Mouse (Mus musculus) liver, embryonic 13.5 days (tissue): ENCODE measurements around the gene Olfr104-ps. TPM values are rescaled to one million over a fixed set of nuclear protein-coding genes. Genes with fewer than 3 reads are reported as not detected.

ENCODE experiments used
- ATAC-seq: fragments of 200-750 bp; cut with Nextera tagmentation; 2 replicates; pipeline ENCODE4 v1.8.0; 2017; ENCODE audit warnings: low read depth, mild to moderate bottlenecking, moderate number of reproducible peaks, moderate library complexity
- DNase-seq: peaks from one replicate; pipeline ENCODE4 v3.0.0; 2022
- H3K27ac ChIP-seq: fragments of 300-500 bp; sonication (generic); 2 replicates; pipeline ENCODE4 v1.5.1; 2015; ENCODE audit warnings: moderate library complexity, mild to moderate bottlenecking, inconsistent platforms
- H3K27me3 ChIP-seq: fragments of 300-500 bp; sonication (generic); 2 replicates; pipeline ENCODE4 v1.6.1; 2015; ENCODE audit warnings: mild to moderate bottlenecking, inconsistent platforms
- H3K36me3 ChIP-seq: fragments of 300-500 bp; sonication (generic); 2 replicates; pipeline ENCODE4 v1.6.1; 2015; ENCODE audit warnings: mild to moderate bottlenecking, inconsistent platforms
- H3K4me1 ChIP-seq: fragments of 300-500 bp; sonication (generic); replicated peaks from 2 replicates; pipeline ENCODE4 v1.6.1; 2015; ENCODE audit warnings: inconsistent platforms
- H3K4me2 ChIP-seq: fragments of 300-500 bp; sonication (generic); 2 replicates; pipeline ENCODE4 v1.6.1; 2015; ENCODE audit warnings: inconsistent platforms, mild to moderate bottlenecking, moderate library complexity
- H3K4me3 ChIP-seq: fragments of 300-500 bp; sonication (generic); replicated peaks from 2 replicates; pipeline ENCODE4 v1.5.1; 2015; ENCODE audit warnings: mild to moderate bottlenecking, inconsistent platforms
- H3K9ac ChIP-seq: fragments of 300-500 bp; sonication (generic); 2 replicates; pipeline ENCODE4 v1.6.1; 2015; ENCODE audit warnings: mild to moderate bottlenecking, inconsistent platforms
- H3K9me3 ChIP-seq: fragments of 300-500 bp; sonication (generic); replicated peaks from 2 replicates; pipeline ENCODE4 v1.6.1; 2016; ENCODE audit warnings: inconsistent platforms
- WGBS: fragments of 180-500 bp; shearing (Covaris S2); methylation state at CpG from one replicate; pipeline ENCODE4 v1.1.7; 2015; ENCODE audit not compliant: insufficient replicate concordance; 5-methylcytosine and 5-hydroxymethylcytosine counted together
- polyA plus RNA-seq: library from polyadenylated mRNA; unstranded; fragments of >200 nt; fragmentation: Nextera tagmentation; extraction: Ambion mirVana; gene quantifications from 2 replicates; pipeline ENCODE4 v1.2.1, GENCODE M21; 2015

Olfr104-ps gene
- not detected in 2 replicates for polyA plus RNA-seq

DNA sequence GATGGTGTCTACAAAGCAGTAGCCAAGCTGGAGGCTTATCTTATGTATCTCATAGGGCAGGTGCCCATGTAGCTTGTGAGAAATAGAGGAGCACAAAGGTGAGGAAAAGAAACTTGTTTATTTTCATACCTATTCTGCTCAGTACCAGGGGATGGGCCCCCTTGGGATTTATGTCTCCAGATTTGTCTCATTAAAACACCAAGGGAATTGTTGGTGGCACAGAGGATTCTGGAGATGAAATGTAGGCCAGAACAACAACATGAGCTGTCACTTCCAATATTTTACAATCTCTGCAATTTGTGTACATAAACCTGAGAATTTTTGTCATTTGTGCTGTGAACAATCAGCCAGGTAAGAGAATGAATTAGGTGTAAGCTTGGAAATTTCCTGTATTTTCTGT lies at the start of gene Olfr104-ps:
Gene Olfr104-ps (plus strand): TSS at position 301 of the 400 bp plus-strand sequence.
- H3K27me3 ChIP-seq, result no peaks in the 10 kb centered on the region
- H3K36me3 ChIP-seq, result no peaks in the 10 kb centered on the region
- H3K4me1 ChIP-seq, result no peaks in the 10 kb centered on the region
- H3K9me3 ChIP-seq, result no peaks in the 10 kb centered on the region
- no peak for ATAC-seq
- H3K27ac ChIP-seq, result no peak within 1 kb of the TSS
- H3K4me3 ChIP-seq, result no peak within 1 kb of the TSS
- no peak within 1 kb of the TSS for H3K4me2 ChIP-seq
- DNase-seq, result no peak
- H3K9ac ChIP-seq, result no peak within 1 kb of the TSS

GRCm38 (mm10) chr17:37310146-37310699 lies 49.2 kb upstream of the Olfr104-ps start:
- H3K9me3 ChIP-seq, result no peaks in the 10 kb centered on the region
- no peak overlapping the region for H3K4me3 ChIP-seq
- no peaks in the 10 kb centered on the region for H3K27me3 ChIP-seq
- ATAC-seq (no peak), DNase-seq (no peak)
- H3K9ac ChIP-seq, result no peak overlapping the region
- H3K4me1 ChIP-seq, result no peaks in the 10 kb centered on the region
- 17% methylated on average over 2 of the region's 2 CpGs for WGBS
- no peak overlapping the region for H3K27ac ChIP-seq
- H3K36me3 ChIP-seq, result no peaks in the 10 kb centered on the region
- H3K4me2 ChIP-seq, result no peak overlapping the region

DNA sequence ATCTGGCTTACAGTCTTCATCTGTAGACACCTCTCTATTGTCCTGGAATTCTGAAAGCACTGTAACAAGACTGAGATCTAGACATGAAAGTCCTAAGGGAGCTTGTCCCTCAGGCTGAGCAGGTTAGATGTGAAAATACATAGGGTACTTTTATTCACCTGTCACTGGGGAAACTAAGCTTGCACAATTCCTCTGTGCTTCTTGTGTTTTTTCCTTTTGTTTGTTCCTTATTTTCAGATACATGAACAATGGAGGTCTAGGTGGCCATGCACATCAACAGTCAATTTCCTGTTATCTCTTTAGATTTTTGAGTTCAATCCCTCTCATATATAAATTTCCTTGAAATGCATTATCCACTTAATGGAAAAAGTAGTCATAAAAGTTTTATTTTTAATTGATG lies 42.4 kb upstream of the Olfr104-ps start, which contains the start of gene Olfr102:
Gene Olfr102 (minus strand): TSS at position 101 of the 400 bp plus-strand sequence.
- ATAC-seq (no peak), DNase-seq (no peak)
- H3K9ac ChIP-seq, result no peak within 1 kb of the TSS
- H3K27ac ChIP-seq, result no peak within 1 kb of the TSS
- no peaks in the 10 kb centered on the region for H3K4me1 ChIP-seq
- H3K4me3 ChIP-seq, result no peak within 1 kb of the TSS
- no peaks in the 10 kb centered on the region for H3K27me3 ChIP-seq
- peaks cover 4% of the 10 kb centered on the region; the same call in 1 of the 2 replicates for H3K9me3 ChIP-seq
- no peaks in the 10 kb centered on the region for H3K36me3 ChIP-seq
- H3K4me2 ChIP-seq, result no peak within 1 kb of the TSS

DNA sequence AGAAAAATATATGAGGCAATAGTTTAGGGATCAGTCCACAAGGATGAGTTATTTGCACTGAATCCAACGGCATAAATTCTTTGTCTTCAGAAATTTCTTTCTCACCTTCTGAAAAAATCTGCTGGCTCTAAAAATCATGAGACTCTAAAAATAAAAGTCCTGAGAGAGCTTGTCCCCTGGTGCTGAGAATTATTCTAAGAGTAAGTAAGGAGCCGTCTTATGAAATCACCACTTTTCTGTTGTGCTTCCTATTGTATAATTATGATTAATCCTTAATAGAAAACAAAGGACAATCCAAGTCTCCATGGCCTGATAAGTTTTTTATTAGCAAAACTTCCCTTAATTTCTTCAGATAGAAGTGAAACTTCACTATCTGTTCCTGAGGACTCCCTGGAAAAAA lies 19.8 kb upstream of the Olfr104-ps start, which contains the start of gene Olfr103:
Gene Olfr103 (minus strand): TSS at position 101 of the 400 bp plus-strand sequence.
- DNase-seq (no peak), ATAC-seq (no peak)
- Histone ChIP-seq H3K4me1 (no peaks in the 10 kb centered on the region), H3K27ac (no peak within 1 kb of the TSS), H3K9ac (no peak within 1 kb of the TSS), H3K27me3 (no peaks in the 10 kb centered on the region), H3K4me3 (no peak within 1 kb of the TSS), H3K4me2 (no peak within 1 kb of the TSS), H3K9me3 (no peaks in the 10 kb centered on the region), H3K36me3 (no peaks in the 10 kb centered on the region)
- 60% methylated on average over 2 of the region's 2 CpGs for WGBS

- DNase-seq (no peak), ATAC-seq (no peak)
- Histone ChIP-seq H3K27me3 (no peaks in the 10 kb centered on the region), H3K4me3 (no peak within 1 kb of the TSS), H3K4me2 (no peak within 1 kb of the TSS), H3K36me3 (no peaks in the 10 kb centered on the region), H3K4me1 (no peaks in the 10 kb centered on the region), H3K27ac (no peak within 1 kb of the TSS), H3K9me3 (no peaks in the 10 kb centered on the region), H3K9ac (no peak within 1 kb of the TSS)
Measured at GRCm38 (mm10) chr17:37378733-37379132, 19.4 kb downstream of the Olfr104-ps start, which contains the start of gene Olfr105-ps. TSS of gene Olfr105-ps (plus strand) at chr17:37379033.

GRCm38 (mm10) chr17:37390093-37390492 lies 30.7 kb downstream of the Olfr104-ps start, which contains the start of gene Olfr106-ps:
TSS of gene Olfr106-ps (plus strand) at chr17:37390393.
- Histone ChIP-seq H3K9ac (no peak within 1 kb of the TSS), H3K4me1 (no peaks in the 10 kb centered on the region), H3K4me3 (no peak within 1 kb of the TSS), H3K36me3 (no peaks in the 10 kb centered on the region), H3K27ac (no peak within 1 kb of the TSS), H3K4me2 (no peak within 1 kb of the TSS), H3K27me3 (no peaks in the 10 kb centered on the region), H3K9me3 (no peaks in the 10 kb centered on the region)
- 51% methylated on average over 1 of the region's 1 CpGs for WGBS
- no peak for DNase-seq
- no peak for ATAC-seq

GRCm38 (mm10) chr17:37398926-37399325 lies 39.5 kb downstream of the Olfr104-ps start, which contains the start of gene Olfr107:
TSS of gene Olfr107 (plus strand) at chr17:37399226.
- no peak within 1 kb of the TSS for H3K9ac ChIP-seq
- DNase-seq (no peak), ATAC-seq (no peak)
- H3K27me3 ChIP-seq, result no peaks in the 10 kb centered on the region
- no peak within 1 kb of the TSS for H3K27ac ChIP-seq
- no peaks in the 10 kb centered on the region for H3K9me3 ChIP-seq
- no peak within 1 kb of the TSS for H3K4me3 ChIP-seq
- H3K4me1 ChIP-seq, result no peaks in the 10 kb centered on the region
- 57% methylated on average over 3 of the region's 3 CpGs for WGBS
- H3K4me2 ChIP-seq, result no peak within 1 kb of the TSS
- H3K36me3 ChIP-seq, result no peaks in the 10 kb centered on the region

DNA sequence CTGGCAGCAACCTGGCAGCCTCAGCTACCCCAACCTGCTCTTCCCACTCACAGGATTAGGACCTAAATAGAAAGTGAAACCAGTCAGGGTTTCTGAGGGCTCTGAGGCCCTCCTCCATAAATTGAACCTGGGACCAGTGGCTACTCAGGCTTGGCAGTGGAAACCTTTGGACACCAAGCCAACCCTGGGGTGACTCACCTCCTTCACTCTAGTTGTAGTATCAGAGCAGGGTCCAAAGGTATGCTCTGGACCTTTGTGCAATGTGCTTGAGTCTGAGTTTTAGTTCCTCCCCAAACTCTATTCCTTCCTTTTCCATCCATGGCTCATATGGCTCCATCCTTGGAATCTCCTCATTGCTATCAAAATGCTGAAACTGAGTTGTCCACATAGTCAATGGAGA lies 54.0 kb downstream of the Olfr104-ps start:
- ATAC-seq, result no peak

More for the DNA sequence above, 54.0 kb downstream of the Olfr104-ps start:
- Histone ChIP-seq H3K27me3 (no peaks in the 10 kb centered on the region), H3K27ac (no peak overlapping the region), H3K4me2 (no peak overlapping the region), H3K4me3 (no peak overlapping the region), H3K4me1 (no peaks in the 10 kb centered on the region), H3K9ac (no peak overlapping the region), H3K9me3 (no peaks in the 10 kb centered on the region), H3K36me3 (no peaks in the 10 kb centered on the region)
- DNase-seq, result no peak

Other genes with a start within 250 kb of the Olfr104-ps start
- not detected in 2 replicates for gene Olfr92, start 239.5 kb upstream of the Olfr104-ps start, polyA plus RNA-seq
- gene Olfr93, start 198.1 kb upstream of the Olfr104-ps start, polyA plus RNA-seq, result not detected in 2 replicates
- gene Ubd, start 165.7 kb upstream of the Olfr104-ps start, polyA plus RNA-seq, result not detected in 2 replicates
- not detected in 2 replicates for gene Olfr94, start 158.6 kb upstream of the Olfr104-ps start, polyA plus RNA-seq
- gene Olfr95, start 146.5 kb upstream of the Olfr104-ps start, polyA plus RNA-seq, result not detected in 2 replicates
- gene Olfr96, start 139.4 kb upstream of the Olfr104-ps start, polyA plus RNA-seq, result not detected in 2 replicates
- gene Olfr97, start 122.3 kb upstream of the Olfr104-ps start, polyA plus RNA-seq, result not detected in 2 replicates
- gene Olfr98, start 95.8 kb upstream of the Olfr104-ps start, polyA plus RNA-seq, result not detected in 2 replicates
- gene H2-M3, start 89.4 kb upstream of the Olfr104-ps start, polyA plus RNA-seq, result 1.3 and 1.5 TPM in 2 replicates
- gene Olfr99, start 76.1 kb upstream of the Olfr104-ps start, polyA plus RNA-seq, result not detected in 2 replicates
- not detected in 2 replicates for gene Olfr101, start 55.3 kb upstream of the Olfr104-ps start, polyA plus RNA-seq
- not detected in 2 replicates for gene Olfr102, start 42.5 kb upstream of the Olfr104-ps start, polyA plus RNA-seq
- not detected in 2 replicates for gene Olfr103, start 19.9 kb upstream of the Olfr104-ps start, polyA plus RNA-seq
- not detected in 2 replicates for gene Olfr105-ps, start 19.5 kb downstream of the Olfr104-ps start, polyA plus RNA-seq
- gene Olfr106-ps, start 30.8 kb downstream of the Olfr104-ps start, polyA plus RNA-seq, result not detected in 2 replicates
- gene Olfr107, start 39.6 kb downstream of the Olfr104-ps start, polyA plus RNA-seq, result not detected in 2 replicates
- gene Olfr108, start 85.9 kb downstream of the Olfr104-ps start, polyA plus RNA-seq, result not detected in 2 replicates
- gene Olfr109, start 99.3 kb downstream of the Olfr104-ps start, polyA plus RNA-seq, result not detected in 2 replicates
- gene H2-M2, start 124.0 kb downstream of the Olfr104-ps start, polyA plus RNA-seq, result not detected in 2 replicates
- gene Olfr110, start 132.9 kb downstream of the Olfr104-ps start, polyA plus RNA-seq, result not detected in 2 replicates
- gene Olfr111, start 148.4 kb downstream of the Olfr104-ps start, polyA plus RNA-seq, result not detected in 2 replicates
- gene Olfr112, start 209.9 kb downstream of the Olfr104-ps start, polyA plus RNA-seq, result not detected in 2 replicates
- gene Olfr113, start 218.1 kb downstream of the Olfr104-ps start, polyA plus RNA-seq, result not detected in 2 replicates
- gene Olfr114, start 233.2 kb downstream of the Olfr104-ps start, polyA plus RNA-seq, result not detected in 2 replicates